Mouse (Mus musculus) layer of hippocampus, adult 8-10 months (tissue): ENCODE measurements around the gene Mrpl38. TPM values are rescaled to one million over a fixed set of nuclear protein-coding genes. Genes with fewer than 3 reads are reported as not detected.

Source experiments
- DNase-seq, 2 experiments: peaks; one replicate each; pipeline ENCODE4 v3.0.0; 2022; ENCODE audit warnings: low spot score in 2 of 2
- total RNA-seq, 4 experiments: library from RNA; stranded (reverse); gene quantifications; 2 replicates each; pipeline ENCODE4 v1.2.4; 2022

Mrpl38 gene
- total RNA-seq: 10 to 100 TPM; 56.1 to 66.6 (median 62.8) TPM

GRCm38 (mm10) chr11:116138468-116139138, at the start of gene Mrpl38:
Gene Mrpl38 (minus strand): TSS chr11:116138868.
- peak; percentile 83 to 86 for DNase-seq

DNA sequence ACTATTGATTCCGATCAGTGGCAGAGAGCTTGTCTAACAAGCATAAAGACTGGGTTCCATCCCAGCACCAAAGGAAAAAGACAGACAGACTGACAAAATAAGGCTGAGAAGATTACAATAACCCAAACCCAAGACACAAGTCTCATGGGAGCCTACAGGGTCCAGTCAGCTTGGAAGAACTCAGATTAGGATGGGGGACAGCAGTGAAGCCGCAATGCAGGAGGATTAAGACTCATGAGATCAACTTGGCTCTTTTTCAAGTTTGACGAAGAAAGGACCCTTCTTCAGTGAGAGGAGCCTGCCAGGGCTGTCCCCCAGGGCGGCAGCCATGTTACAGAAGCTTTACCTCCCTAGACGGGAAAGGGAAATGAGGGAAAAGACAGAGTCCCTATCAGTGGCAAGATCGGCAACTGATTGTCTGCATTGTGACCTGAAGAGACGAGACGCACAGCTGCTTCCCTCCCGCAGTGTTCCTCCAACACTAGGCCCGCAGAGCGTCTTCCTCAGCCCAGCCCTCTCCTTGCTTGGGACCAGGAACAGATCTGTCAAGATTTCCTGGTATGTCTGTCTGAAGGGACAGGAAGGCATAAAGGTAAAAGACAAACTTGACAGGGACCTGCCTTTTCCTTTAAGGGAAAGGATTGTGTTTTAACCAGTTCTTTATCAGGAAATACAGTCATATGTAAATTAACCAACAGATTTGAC, 48.7 kb upstream of the Mrpl38 start:
- no peak for DNase-seq

DNA sequence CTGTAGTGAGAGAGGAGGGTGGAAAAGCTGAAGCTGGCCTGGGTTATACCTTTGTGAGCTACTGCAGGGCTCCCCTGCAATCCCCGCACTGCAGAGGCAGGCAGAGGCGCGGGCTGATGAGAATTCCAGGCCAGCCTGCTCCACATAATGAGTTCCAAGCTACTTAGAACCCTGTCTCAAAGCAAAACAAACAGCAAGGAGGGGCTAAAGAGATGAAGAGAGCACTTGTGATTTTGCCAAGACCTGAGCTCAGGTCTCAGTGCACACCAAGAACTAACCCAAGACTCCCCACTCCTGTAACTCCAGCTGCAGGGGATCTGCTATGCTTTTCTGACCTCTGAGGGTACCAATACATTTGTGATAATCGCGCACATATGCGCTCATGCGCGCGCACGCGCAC, 47.7 kb upstream of the Mrpl38 start:
- no peak for DNase-seq

GRCm38 (mm10) chr11:116185836-116186235, 47.2 kb upstream of the Mrpl38 start:
- no peak for DNase-seq

DNA sequence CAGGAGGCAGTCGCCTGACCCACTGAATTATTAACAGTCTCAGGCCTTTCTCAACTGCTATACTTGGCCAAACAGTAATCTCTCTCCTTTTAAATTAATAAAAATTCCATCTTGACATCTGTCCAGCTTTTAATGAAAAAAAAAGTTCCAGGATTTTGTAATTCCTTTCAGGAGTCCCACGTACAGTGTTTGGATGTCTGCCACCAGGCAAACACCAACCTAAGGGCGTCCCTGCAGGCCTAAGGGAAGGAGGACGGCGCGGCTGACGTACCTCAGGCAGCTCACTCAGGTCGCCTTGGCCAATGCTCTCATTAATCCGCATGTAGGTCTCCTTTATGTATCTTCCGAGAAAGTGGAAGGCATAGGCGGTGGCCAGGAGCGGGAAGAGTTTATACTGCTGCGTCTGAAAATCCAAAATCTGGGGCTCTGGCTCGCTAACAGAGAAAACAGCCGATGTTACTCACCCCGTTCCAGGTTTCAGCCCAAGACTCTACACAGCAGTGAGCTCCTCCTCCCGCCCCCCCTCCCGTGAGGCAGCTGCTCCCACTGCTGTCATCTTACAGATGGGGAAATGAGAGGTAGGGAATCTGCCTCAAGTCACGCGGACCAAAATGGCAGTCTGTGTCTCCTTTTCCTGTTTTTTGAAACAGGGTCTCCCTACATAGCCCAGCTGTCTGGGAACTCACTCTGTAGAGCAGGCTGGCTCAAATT, 39.9 kb upstream of the Mrpl38 start:
- no peak for DNase-seq

GRCm38 (mm10) chr11:116176010-116176409, 37.3 kb upstream of the Mrpl38 start:
- no peak for DNase-seq

- no peak for DNase-seq
These were observed 36.2 kb upstream of the Mrpl38 start for GRCm38 (mm10) chr11:116174775-116175448.

DNA sequence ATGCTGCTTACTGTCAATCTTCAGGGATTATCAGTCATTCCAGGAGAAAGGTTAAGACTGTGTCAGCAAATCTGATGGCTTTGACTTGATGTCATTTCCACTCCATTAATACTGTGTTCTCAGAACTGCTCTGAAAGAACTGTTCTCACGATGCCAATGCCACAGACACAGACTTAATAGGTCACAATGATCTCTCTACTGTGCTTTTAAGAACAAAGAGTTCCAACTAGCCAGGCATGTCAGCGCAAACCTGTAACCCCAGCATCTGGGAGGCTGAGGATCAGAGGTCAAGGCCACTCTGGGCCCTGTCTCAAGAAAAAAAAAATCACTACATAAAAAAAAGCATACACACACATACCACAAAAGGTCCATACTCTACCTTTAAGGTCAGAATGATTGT, 33.3 kb upstream of the Mrpl38 start:
- DNase-seq: no peak

DNA sequence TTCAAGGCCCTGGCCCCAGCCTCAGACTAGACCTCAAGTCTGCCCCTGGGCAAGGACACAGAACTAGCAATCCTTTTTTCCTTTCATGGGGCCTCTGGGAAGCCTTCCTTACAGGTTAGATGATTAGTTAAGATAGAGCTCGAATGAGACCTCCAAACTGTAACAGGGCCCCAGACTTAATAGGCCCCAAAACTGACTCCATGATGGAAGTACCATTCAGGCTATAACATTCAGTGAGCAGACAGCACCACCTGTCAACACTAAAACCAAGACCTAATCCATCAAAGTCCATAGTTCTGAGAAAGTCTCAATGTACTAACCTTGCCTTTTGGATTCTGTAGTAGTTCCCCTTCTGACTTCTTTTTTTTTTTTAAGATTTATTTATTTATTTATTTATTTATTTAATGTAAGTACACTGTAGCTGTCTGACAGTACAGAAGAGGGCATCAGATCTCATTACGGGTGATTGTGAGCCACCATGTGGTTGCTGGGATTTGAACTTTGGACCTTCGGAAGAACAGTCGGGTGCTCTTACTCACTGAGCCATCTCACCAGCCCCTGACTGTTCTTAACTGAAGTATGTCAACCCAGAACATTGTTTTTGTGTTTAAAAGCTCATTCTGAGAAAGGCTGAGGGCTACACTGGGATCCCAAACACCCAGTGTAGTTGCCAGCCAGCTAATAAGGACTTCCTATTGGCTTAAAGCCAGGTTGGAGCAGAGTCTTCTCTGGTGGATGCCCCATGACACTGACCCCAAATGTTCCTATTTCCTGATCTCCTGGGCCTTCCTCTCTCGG, 31.5 kb upstream of the Mrpl38 start:
- DNase-seq: no peak

GRCm38 (mm10) chr11:116169214-116169613, 30.5 kb upstream of the Mrpl38 start:
- no peak for DNase-seq

DNA sequence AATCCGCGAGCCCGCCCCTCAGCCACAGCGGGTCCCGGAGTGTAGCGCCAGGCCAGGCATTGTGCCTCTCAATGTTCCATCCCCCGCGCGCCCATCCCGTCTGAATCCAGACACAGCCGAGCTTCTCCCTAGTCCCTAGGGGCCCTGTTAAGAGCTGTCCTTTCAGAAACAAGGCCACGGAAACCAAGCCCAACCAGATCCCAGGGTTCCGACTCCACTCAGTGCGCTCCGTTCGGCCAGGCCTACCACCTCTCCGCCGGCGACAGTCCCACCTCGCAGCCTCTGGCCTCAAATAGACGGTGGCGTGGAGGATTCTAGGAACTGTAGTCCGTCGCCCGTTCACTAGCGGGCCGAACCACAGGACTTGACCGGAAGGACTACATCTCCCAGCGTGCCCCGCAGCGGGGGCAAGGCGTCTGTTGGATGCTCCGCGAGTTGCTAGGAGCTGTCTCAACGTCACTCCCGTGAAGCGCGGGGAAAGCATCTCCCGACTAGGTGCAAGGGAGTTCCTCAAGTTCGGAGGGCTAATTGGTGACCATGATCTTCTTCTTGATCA, 29.3 kb upstream of the Mrpl38 start, which contains the start of gene Fbf1:
Fbf1 (minus strand) TSS at position 283 of the 556 bp plus-strand sequence.
- peak; percentile 96 to 97 for DNase-seq

GRCm38 (mm10) chr11:116167232-116167631, 28.6 kb upstream of the Mrpl38 start:
- no peak for DNase-seq

- DNase-seq: no peak
These were observed 24.3 kb upstream of the Mrpl38 start for GRCm38 (mm10) chr11:116163002-116163401.

GRCm38 (mm10) chr11:116162146-116162545, 23.5 kb upstream of the Mrpl38 start:
- DNase-seq: peak; percentile 58 to 66

DNA sequence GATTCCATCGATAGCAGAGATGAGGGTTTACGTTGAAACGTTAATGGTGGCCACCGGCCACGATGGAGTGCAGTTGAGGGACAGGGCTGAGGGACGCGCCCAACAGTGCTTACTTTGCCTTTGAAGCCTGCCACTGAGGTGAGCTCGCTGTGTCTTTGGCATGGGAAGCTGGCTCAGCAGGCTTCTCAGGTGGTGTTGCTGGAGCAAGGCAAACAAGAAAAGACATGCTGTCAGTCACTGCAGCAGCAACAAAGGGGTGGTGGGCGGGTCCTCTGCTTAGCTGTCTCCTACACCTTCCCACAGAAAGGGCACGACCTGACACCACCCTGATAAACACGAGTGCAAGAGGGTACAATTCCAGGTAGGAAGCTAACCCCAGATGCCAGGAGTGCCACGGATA, 22.6 kb upstream of the Mrpl38 start:
- no peak for DNase-seq

GRCm38 (mm10) chr11:116150960-116151359, 12.3 kb upstream of the Mrpl38 start:
- DNase-seq: no peak

- DNase-seq: no peak
These were observed 10.7 kb upstream of the Mrpl38 start for GRCm38 (mm10) chr11:116149341-116149740.

GRCm38 (mm10) chr11:116148761-116149221, 10.1 kb upstream of the Mrpl38 start:
- peak in 1 of 2 experiments; percentile 64 for DNase-seq

GRCm38 (mm10) chr11:116146294-116146985, 7.8 kb upstream of the Mrpl38 start:
- peak; percentile 68 for DNase-seq
